Mouse (Mus musculus) liver, embryonic 14.5 days (tissue): ENCODE measurements around the gene Phlpp1.

ENCODE experiments used
- CTCF ChIP-seq: IDR thresholded peaks from 2 replicates; pipeline ENCODE4 v1.5.1; 2016; ENCODE audit warnings: antibody characterized with exemption, low read depth, control low read depth
- EP300 ChIP-seq: IDR thresholded peaks from 2 replicates; pipeline ENCODE4 v1.6.1; 2016; ENCODE audit warnings: antibody characterized with exemption, low read depth

GRCm38 (mm10) chr1:106395476-106395875, 223.9 kb downstream of the Phlpp1 start:
- peak; percentile 72 for TF ChIP-seq CTCF
- no peak for TF ChIP-seq EP300
